Mouse (Mus musculus) adrenal gland, postnatal 14 days (tissue): ENCODE measurements around the gene Hacd2. TPM values are rescaled to one million over a fixed set of nuclear protein-coding genes. Genes with fewer than 3 reads are reported as not detected.

Source experiments
- DNase-seq: peaks from one replicate; pipeline ENCODE4 v3.0.0; 2021; ENCODE audit warnings: mixed read lengths
- long read RNA-seq, 2 experiments: library from polyadenylated mRNA; stranded (forward); transcript quantifications; one replicate each; pipeline ENCODE4 v2.0.0; 2021
- total RNA-seq: library from RNA; stranded (reverse); gene quantifications from 2 replicates; pipeline ENCODE4 v1.2.3, GENCODE M21; 2021

Hacd2 gene
- total RNA-seq: 39.1 and 50.5 TPM in 2 replicates
- long read RNA-seq, experiment 1, partial matches to known transcripts: 1 of 3 reads
- long read RNA-seq, experiment 1, other reads (novel, unspliced or antisense): 2 of 3 reads
- long read RNA-seq, experiment 2, partial matches to known transcripts: 2 of 5 reads
- long read RNA-seq, experiment 2, other reads (novel, unspliced or antisense): 3 of 5 reads

GRCm38 (mm10) chr16:35022242-35023137 lies at the start of gene Hacd2:
Hacd2 (plus strand) TSS chr16:35022428.
- DNase-seq: peak; percentile 97

- peak; percentile 53 for DNase-seq
Observed at GRCm38 (mm10) chr16:34972471-34972870, 49.8 kb upstream of the Hacd2 start.

GRCm38 (mm10) chr16:34975544-34975943 lies 46.7 kb upstream of the Hacd2 start:
- DNase-seq: peak; percentile 20

- peak; percentile 35 for DNase-seq
Observed at GRCm38 (mm10) chr16:34976630-34977029, 45.6 kb upstream of the Hacd2 start.

GRCm38 (mm10) chr16:34978018-34978417 lies 44.2 kb upstream of the Hacd2 start:
- DNase-seq: no peak

GRCm38 (mm10) chr16:34981009-34981408 lies 41.2 kb upstream of the Hacd2 start:
- DNase-seq: no peak

- peak; percentile 55 for DNase-seq
Observed at GRCm38 (mm10) chr16:34984203-34985030, 37.8 kb upstream of the Hacd2 start.

- no peak for DNase-seq
Observed at GRCm38 (mm10) chr16:34985031-34985346, 37.2 kb upstream of the Hacd2 start.

- DNase-seq: no peak
Observed at GRCm38 (mm10) chr16:34986211-34986825, 35.9 kb upstream of the Hacd2 start.

GRCm38 (mm10) chr16:34991365-34991764 lies 30.9 kb upstream of the Hacd2 start:
- DNase-seq: no peak

GRCm38 (mm10) chr16:34992854-34993253 lies 29.4 kb upstream of the Hacd2 start:
- peak; percentile 45 for DNase-seq

- peak; percentile 11 for DNase-seq
Observed at GRCm38 (mm10) chr16:34993694-34994330, 28.4 kb upstream of the Hacd2 start.

- DNase-seq: no peak
Observed at GRCm38 (mm10) chr16:34994641-34995141, 27.5 kb upstream of the Hacd2 start.

GRCm38 (mm10) chr16:34996133-34996532 lies 26.1 kb upstream of the Hacd2 start:
- peak; percentile 89 for DNase-seq

GRCm38 (mm10) chr16:34997052-34997451 lies 25.2 kb upstream of the Hacd2 start:
- peak; percentile 66 for DNase-seq

GRCm38 (mm10) chr16:34997576-34997975 lies 24.7 kb upstream of the Hacd2 start:
- peak; percentile 39 for DNase-seq

GRCm38 (mm10) chr16:34999016-34999415 lies 23.2 kb upstream of the Hacd2 start:
- DNase-seq: no peak

- no peak for DNase-seq
Observed at GRCm38 (mm10) chr16:34999986-35000385, 22.2 kb upstream of the Hacd2 start.

GRCm38 (mm10) chr16:35000923-35001560 lies 21.2 kb upstream of the Hacd2 start:
- peak; percentile 53 for DNase-seq

- no peak for DNase-seq
Observed at GRCm38 (mm10) chr16:35004356-35004755, 17.9 kb upstream of the Hacd2 start.

- no peak for DNase-seq
Observed at GRCm38 (mm10) chr16:35004756-35005155, 17.5 kb upstream of the Hacd2 start.
